ENCODE assay signal across 12 mouse cellular contexts in genomic region chr16:24539003-24539402, GRCm38 (mm10).
"Had no signal": no experiment of that assay in that cellular context is flagged by ENCODE, and none has a peak within 500 bp of the region (broad histone marks: within the 10 kb centered on the region; RNA-seq: fewer than 3 reads in every experiment).

No protein-coding gene starts in this region.

- DNase-seq: kidney, adult 8-10 months; kidney, postnatal 36 days; liver; lung, adult 18-20 months; lung, postnatal 36 days had no signal

- H3K9ac ChIP-seq: limb, embryonic 12.5 days; liver, embryonic 14.5 days; midbrain, embryonic 13.5 days; neural tube, embryonic 15.5 days had no signal

- H3K9me3 ChIP-seq: limb, embryonic 12.5 days; midbrain, embryonic 13.5 days; neural tube, embryonic 15.5 days had no signal

- H3K4me3 ChIP-seq: limb, embryonic 12.5 days; midbrain, embryonic 13.5 days; neural tube, embryonic 15.5 days had no signal

- H3K27me3 ChIP-seq: limb, embryonic 12.5 days; midbrain, embryonic 13.5 days; neural tube, embryonic 15.5 days had no signal

- H3K4me2 ChIP-seq: limb, embryonic 12.5 days; midbrain, embryonic 13.5 days; neural tube, embryonic 15.5 days had no signal

- H3K36me3 ChIP-seq: limb, embryonic 12.5 days; midbrain, embryonic 13.5 days; neural tube, embryonic 15.5 days had no signal

- H3K4me1 ChIP-seq: limb, embryonic 12.5 days; midbrain, embryonic 13.5 days; neural tube, embryonic 15.5 days had no signal

- ATAC-seq: intestine, postnatal 0 days; midbrain, embryonic 13.5 days had no signal

- H3K27ac ChIP-seq: kidney, postnatal 0 days; limb, embryonic 12.5 days; liver, embryonic 14.5 days; midbrain, embryonic 13.5 days; neural tube, embryonic 15.5 days; stomach, postnatal 0 days had no signal
